Mouse (Mus musculus): ENCODE measurements around the gene Camsap1. TPM values are rescaled to one million over a fixed set of nuclear protein-coding genes. Genes with fewer than 3 reads are reported as not detected.

Gene Camsap1
- total RNA-seq, 2 experiments from 2014 or later, result 41.6 to 52.5 TPM

- peak; percentile 59 for DNase-seq (ENCODE audit: low spot score)
Measured at GRCm38 (mm10) chr2:25982052-25982425, 1.0 kb downstream of the Camsap1 start.

DNA sequence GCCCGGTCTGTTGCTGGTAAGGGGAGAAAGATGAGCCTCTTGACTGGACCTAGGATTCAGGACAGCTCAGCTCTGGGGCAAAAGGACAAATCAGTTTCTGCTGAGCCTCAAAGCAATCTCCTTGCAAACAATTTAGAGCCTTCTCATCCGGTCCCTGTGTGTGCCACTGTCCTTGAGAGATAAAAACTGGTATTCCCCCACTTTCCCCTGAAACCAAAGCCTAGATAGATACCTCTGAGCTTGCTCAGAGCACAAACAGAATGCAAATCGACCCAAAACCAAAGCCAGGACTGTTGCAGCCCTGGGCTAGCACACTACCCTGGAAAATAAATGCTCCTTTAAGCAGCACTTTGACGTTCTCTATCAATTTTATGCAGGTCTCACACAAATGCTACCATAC is 4.1 kb downstream of the Camsap1 start:
- no peak for DNase-seq (ENCODE audit: low spot score)

GRCm38 (mm10) chr2:25977587-25978239 is 5.4 kb downstream of the Camsap1 start:
- DNase-seq (ENCODE audit: low spot score), result no peak

- no peak for DNase-seq (ENCODE audit: low spot score)
Measured at GRCm38 (mm10) chr2:25975141-25975770, 7.8 kb downstream of the Camsap1 start.

GRCm38 (mm10) chr2:25970426-25970825 is 12.7 kb downstream of the Camsap1 start:
- DNase-seq (ENCODE audit: low spot score), result peak; percentile 68

GRCm38 (mm10) chr2:25969319-25969718 is 13.8 kb downstream of the Camsap1 start:
- DNase-seq (ENCODE audit: low spot score), result no peak

DNA sequence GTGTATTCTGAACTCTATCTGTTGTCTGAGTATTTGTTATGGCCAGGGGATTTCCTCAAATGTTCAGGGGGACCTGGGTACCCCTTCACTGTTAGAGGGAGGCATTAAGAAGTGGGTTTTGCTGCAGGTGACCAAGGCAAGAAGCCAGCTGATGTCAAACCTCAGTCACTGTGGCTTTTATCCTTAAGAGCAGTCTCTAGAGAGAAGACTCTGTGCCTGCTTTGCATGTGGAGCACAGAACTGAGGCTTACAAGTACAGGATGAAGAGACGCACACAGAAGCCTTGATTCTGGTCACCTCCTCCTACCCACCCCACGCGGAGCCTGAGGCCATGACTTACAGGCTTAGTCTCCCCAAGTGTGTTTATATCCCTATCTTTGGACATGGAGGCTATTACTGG is 33.8 kb downstream of the Camsap1 start:
- DNase-seq (ENCODE audit: low spot score), result no peak

DNA sequence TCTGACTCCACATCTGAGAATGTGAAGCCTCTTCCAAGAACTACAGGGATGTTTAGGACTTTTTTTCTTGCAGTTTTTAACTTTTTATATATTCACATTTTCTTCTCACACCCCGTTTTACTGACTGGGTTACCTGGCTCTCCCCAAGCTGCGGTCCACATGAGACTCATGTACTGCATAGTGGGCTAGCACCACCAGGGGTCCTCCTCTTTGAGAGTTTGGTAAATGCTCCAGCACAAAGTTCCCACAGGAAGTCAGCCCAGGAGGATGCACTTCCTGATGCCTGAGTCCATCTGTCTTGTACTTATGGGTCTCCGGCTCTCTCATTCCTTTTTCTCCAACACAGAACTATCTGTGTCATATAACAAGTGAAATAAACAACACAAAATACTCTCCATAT is 35.1 kb downstream of the Camsap1 start:
- no peak for DNase-seq (ENCODE audit: low spot score)

DNA sequence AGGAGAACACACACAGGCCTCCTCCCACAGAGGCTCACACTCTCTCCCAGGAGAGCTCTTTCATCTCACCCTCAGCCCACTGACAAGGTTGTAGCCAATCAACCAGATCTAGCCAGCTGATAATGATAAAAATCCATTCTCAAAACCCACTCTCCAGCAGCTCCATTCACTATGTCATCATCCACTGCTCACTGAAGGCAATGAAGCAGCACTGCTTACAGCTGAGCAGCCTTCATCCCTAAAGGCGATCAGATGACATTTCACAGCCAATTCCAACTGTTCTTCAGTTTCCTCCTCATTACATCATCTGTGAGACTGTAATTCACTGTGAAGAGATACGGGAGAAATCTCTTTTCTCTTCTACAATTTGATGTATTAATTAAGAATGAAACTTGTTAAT is 39.3 kb downstream of the Camsap1 start:
- DNase-seq (ENCODE audit: low spot score), result no peak

DNA sequence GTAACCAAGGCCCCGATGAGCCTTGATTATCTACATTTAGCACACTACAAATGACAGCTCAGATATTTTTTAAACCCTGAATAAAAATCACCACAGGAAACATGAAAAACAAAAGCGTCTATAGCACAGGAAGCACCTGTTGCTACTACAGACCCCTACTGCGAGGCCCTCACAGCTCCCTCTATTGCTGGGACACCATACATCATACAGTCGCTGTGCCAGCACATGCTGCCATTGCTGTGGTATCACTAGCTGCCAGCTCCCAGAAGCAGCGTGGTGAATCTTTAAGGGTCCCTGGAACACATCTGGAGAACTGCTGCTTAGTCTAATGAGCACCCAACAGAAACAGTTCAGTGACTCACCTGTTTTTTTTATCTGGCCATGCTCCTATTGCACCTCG is 42.6 kb downstream of the Camsap1 start:
- DNase-seq (ENCODE audit: low spot score), result no peak

GRCm38 (mm10) chr2:25931249-25931859 is 51.7 kb downstream of the Camsap1 start:
- peak; percentile 10 for DNase-seq (ENCODE audit: low spot score)

DNA sequence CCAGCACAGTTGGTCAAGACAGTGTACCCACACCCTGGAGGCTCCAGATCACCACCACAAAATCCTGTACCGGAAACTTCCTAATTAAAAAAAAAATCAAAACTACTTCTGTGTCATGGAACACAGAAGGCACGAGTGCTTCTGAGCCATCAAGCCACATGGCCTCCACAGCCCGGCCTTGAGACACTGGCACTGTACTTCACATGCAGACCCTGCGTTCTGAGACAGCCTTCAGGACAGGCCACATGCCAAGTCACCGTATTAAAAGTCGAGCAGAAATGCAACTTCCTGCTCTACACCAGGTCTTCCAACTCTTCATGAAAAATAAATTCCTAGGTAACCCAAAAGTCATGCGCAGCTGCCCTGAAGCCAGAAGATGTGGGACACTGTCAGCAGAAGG is 55.3 kb downstream of the Camsap1 start:
- DNase-seq (ENCODE audit: low spot score), result no peak

DNA sequence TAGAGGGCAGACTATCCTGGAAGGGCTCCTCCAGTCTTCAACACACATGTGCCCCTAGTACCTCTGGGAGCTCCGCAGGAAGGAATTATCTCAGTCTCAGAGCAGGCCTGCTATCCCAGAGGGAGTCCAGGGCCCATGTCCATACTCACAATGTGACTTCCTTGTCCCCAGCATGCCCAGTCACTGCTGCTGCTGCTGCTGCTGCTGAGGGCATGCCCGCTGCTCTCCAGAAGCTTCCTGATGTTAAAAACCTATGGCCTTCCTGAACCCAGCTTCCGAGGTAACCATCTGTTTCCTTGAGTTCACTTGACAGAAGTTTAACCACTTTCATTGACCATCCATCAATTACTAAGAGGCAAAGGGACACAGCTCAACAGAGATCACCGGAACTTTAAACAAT is 58.1 kb downstream of the Camsap1 start:
- DNase-seq (ENCODE audit: low spot score), result no peak

- no peak for DNase-seq (ENCODE audit: low spot score)
Measured at GRCm38 (mm10) chr2:25923799-25924198, 59.3 kb downstream of the Camsap1 start.

DNA sequence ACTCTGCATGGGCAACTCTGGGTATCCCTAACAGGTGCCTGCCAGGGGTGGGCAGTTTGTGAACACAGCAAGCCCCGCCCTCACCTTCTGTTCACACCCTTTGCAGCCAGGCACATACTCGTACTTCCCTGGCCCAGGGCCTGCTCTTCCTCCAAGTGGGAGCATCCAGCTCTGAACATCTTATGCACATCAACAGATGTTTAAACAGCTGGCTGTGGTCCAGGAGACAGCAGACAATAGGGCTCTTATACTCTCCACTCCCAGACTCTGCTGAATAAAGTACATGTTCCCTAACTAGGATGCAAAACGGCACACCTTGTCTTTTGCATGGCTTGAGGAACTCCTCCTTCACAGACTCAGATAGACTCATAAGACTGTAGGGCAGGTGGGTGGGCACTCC is 63.1 kb downstream of the Camsap1 start:
- DNase-seq (ENCODE audit: low spot score), result no peak

DNA sequence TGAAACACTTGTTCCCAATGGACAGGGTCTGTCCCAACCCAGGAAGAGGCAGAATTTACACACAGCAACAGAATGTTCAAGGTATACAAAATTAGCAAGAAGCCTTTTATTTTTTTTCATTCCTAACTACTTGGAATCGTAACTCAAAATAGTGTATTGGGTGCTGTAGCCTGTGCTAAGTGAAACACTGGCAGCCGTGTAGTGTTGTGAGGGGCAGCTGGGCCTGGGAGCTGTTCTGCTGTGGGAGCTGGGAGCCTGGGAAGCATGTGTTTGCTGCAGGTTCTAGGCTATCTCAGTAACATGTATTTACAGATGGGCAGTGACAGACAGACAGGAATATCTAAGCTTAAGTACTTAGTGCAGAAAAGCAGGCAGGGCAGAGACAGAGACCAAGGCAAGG is 64.7 kb downstream of the Camsap1 start:
- DNase-seq (ENCODE audit: low spot score), result no peak

- no peak for DNase-seq (ENCODE audit: low spot score)
Measured at GRCm38 (mm10) chr2:25914821-25915220, 68.3 kb downstream of the Camsap1 start.

GRCm38 (mm10) chr2:25914201-25914600 is 68.9 kb downstream of the Camsap1 start:
- no peak for DNase-seq (ENCODE audit: low spot score)

- no peak for DNase-seq (ENCODE audit: low spot score)
Measured at GRCm38 (mm10) chr2:25913247-25913646, 69.8 kb downstream of the Camsap1 start.

DNA sequence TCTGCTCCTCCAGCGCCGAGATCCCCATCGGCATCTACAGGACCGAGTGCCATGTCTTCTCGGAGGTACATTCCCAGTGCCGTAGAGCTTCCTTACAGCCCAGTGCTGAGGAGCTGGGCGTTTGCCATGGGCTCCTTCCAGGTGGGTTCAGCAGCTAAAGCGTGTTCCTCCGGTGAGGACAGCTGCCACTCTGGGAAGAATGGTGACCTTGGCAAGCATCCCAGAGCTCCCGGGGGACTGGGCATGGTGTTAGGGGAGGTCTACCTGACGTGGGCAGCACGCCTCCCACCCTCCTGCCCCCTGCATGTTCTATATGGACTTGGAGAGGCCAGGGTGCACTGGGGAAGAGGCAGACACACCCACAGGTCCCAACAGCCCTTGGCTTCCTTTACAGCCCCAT is 73.2 kb downstream of the Camsap1 start:
- DNase-seq (ENCODE audit: low spot score), result no peak

DNA sequence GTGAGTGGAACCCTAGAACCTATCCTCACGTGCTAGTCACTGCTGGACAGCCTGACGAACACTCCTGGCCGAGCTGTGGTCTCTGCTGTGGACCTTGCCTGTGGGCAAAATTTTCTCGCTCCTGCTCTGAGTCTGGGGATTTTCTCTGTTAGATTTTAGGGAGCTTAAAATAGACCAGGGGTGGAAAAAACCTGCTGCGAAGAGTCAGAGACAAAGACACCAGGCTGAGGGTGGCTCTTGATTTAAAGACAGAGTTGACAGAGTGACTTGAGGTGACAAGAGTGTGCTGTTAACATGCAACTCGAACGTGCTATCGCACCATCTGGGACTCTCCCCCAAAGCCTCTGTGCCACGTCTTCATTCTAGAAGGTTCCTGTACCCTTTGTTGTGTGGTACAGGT is 84.1 kb downstream of the Camsap1 start:
- no peak for DNase-seq (ENCODE audit: low spot score)

DNA sequence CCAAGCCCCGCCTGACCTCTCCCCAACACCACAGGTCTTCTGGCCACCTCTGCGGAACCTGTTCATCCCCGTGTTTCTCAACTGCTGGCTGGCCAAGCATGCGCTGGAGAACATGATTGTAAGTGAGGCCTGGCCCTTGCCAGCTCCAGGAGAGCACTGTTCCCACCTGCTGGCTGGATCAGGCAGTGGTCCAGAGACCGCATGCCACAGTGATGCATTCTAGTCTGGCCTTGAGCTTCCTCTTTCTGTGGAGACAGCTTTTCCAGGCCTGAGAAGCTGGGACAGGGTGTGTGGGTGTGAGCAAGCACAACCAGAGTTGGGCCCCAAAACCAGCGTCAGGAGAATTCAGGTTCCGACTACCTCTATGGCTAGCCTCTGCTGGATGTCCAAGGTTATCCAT is 90.6 kb downstream of the Camsap1 start:
- no peak for DNase-seq (ENCODE audit: low spot score)

DNA sequence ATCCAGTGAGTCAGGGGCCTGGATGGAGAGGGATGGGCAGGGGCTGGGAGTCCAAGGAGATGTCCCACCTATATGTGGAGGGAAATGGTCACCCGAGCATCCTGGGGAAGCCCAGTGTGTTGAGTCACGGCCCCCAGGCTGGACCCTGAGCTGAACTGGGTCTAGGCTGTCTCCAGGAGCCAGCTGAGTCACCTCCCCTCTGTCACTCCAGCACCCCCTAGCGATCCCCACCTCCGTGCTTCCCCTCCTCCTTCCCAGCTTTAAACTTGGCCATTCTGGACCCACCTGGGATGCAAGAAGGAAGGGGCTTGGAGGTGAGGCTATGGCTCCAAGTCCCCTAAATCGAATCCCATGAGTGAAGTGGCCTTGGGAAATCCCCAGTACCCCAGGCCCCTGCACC is 94.9 kb downstream of the Camsap1 start:
- DNase-seq (ENCODE audit: low spot score), result peak; percentile 13

Data from gastrocnemius, adult 18-20 months (tissue).